Mouse (Mus musculus) G1E-ER4 (cell line): ENCODE results near the gene Psmd1. TPM values are rescaled to one million over a fixed set of nuclear protein-coding genes. Genes with fewer than 3 reads are reported as not detected.

Experiments used
- GATA1 ChIP-seq: IDR thresholded peaks from one replicate; pipeline ENCODE4 v1.8.0; 2012; ENCODE audit warnings: low read length, inconsistent platforms
- polyA plus RNA-seq: library from polyadenylated mRNA; stranded (reverse); fragments of >175 nt; gene quantifications from 2 replicates; pipeline ENCODE4 v1.2.3, GENCODE M21; 2012

Psmd1 gene
- polyA plus RNA-seq, 1 experiment = 30.6 TPM

GRCm38 (mm10) chr1:86178462-86179253 is 114.5 kb downstream of the Psmd1 start:
- TF ChIP-seq GATA1 = no peak

GRCm38 (mm10) chr1:86182004-86182709 is 118.0 kb downstream of the Psmd1 start:
- TF ChIP-seq GATA1 = no peak

DNA sequence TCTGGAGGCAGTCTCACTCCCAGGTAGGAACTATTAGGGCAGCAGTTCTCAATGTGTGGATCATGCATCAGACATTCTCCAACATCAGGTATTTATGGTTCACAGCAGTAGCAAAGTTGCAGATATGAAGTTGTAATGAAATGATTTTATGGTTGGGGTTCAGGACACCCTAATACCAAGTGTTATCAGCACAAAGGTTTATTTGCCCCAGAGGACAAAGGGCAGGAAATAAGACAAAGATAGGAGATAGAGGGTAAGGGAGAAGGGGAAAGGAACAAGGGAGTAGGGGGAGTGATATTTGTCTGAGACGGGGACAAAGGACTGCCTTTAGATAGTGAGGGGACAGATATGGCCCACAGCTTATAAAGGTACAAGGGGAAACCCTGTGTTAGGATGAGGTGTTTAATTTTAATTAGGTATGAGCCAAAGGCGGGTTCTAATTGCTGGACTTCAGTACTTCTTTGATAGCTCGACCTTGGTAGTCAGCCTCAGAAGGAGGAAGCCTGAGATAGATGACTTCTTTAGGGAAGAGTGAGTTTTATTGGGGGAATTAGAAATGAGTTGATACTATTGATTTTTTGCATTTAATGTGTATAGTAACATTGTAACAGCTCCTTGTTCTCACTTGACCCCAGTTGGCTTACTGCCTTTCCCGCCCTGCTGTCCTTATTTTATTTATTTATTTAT is 119.5 kb downstream of the Psmd1 start:
- TF ChIP-seq GATA1 = no peak

DNA sequence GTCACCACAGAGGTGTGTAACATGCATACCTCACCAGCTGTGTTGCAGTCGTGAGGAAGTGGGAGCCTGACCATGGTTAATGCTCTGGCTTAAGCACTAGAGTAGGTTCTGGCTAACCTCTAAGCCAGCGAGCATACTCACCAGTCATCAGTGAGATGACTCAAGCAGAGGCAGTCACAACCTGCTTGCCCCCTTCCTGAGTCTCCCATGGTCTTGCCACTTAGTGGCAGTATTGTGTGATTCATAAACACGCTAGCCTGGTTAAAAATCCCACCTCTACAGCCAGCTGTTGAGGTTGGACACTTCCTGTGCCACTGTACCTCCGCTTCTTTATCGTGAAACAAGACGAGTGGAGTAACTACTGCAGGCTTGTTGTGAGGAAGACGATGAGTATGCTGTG is 122.6 kb downstream of the Psmd1 start:
- no peak for TF ChIP-seq GATA1

DNA sequence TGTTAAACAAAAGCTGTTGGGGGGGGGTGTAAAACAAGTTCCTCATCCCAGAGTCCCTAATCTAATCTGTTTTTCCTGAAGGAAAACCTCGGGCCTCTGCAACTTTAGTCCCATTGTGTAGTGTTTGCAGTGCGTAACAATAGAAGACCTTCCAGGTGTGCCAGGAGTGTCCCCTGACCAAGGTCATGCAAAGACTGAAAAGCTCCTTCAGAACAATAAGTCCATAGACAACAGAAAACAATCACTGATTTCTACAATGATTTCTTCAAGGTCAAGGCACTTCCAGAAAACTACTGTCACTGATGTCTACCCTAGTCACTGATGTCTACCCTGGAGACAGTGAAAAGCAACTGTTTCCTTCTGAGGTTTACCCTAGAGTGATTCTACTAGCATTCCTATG is 123.7 kb downstream of the Psmd1 start:
- TF ChIP-seq GATA1 = no peak

GRCm38 (mm10) chr1:86188271-86188670 is 124.1 kb downstream of the Psmd1 start:
- TF ChIP-seq GATA1 = no peak

Other genes with a start within 250 kb of the Psmd1 start
- gene Itm2c, start 170.1 kb upstream of the Psmd1 start, polyA plus RNA-seq = 56.9 and 71.2 TPM in 2 replicates
- gene 4933407L21Rik, start 135.9 kb upstream of the Psmd1 start, polyA plus RNA-seq = not detected in 2 replicates
- gene Gpr55, start 103.4 kb upstream of the Psmd1 start, polyA plus RNA-seq = not detected in 2 replicates
- gene Spata3, start 47.6 kb upstream of the Psmd1 start, polyA plus RNA-seq = not detected in 2 replicates
- gene 2810459M11Rik, start 18.5 kb upstream of the Psmd1 start, polyA plus RNA-seq = not detected in 2 replicates
- not detected in 2 replicates for gene Htr2b, start 47.6 kb downstream of the Psmd1 start, polyA plus RNA-seq
- gene Gm21972, start 69.2 kb downstream of the Psmd1 start, polyA plus RNA-seq = 8.6 and 12.9 TPM in 2 replicates
- 4.8 and 6.2 TPM in 2 replicates for gene Armc9, start 90.4 kb downstream of the Psmd1 start, polyA plus RNA-seq
- gene B3gnt7, start 238.4 kb downstream of the Psmd1 start, polyA plus RNA-seq = 1.4 and 1.5 TPM in 2 replicates